Mouse (Mus musculus) spleen, adult 2 months (tissue): ENCODE measurements around the gene Pkd1. TPM values are rescaled to one million over a fixed set of nuclear protein-coding genes. Genes with fewer than 3 reads are reported as not detected.

Source experiments
- DNase-seq, 2 experiments: peaks; one replicate each; pipeline versions ENCODE4 v3.0.0 to v3.0.0-alpha.2; 2012 to 2021; ENCODE audit warnings: low spot score in 2 of 2, low read depth in 1 of 2
- H3K27ac ChIP-seq: fragments of 200-500 bp; 2 replicates; pipeline ENCODE4 v1.5.1; 2012; ENCODE audit warnings: low read length, inconsistent platforms; ENCODE audit not compliant: insufficient read depth
- H3K27me3 ChIP-seq: fragments of 200-500 bp; 2 replicates; pipeline ENCODE4 v1.6.1; 2012; ENCODE audit warnings: mild to moderate bottlenecking, moderate library complexity, low read length, inconsistent platforms; ENCODE audit not compliant: control insufficient read depth, insufficient read depth
- H3K36me3 ChIP-seq: fragments of 200-500 bp; 2 replicates; pipeline ENCODE4 v1.6.1; 2012; ENCODE audit warnings: mild to moderate bottlenecking, low read length, inconsistent platforms; ENCODE audit not compliant: control insufficient read depth, insufficient read depth
- H3K4me1 ChIP-seq: fragments of 200-500 bp; 2 replicates; pipeline ENCODE4 v1.6.1; 2011; ENCODE audit warnings: inconsistent platforms; ENCODE audit not compliant: control insufficient read depth, insufficient read depth, insufficient read length
- H3K4me3 ChIP-seq: fragments of 200-500 bp; 2 replicates; pipeline ENCODE4 v1.5.1; 2011; ENCODE audit warnings: mild to moderate bottlenecking, inconsistent platforms; ENCODE audit not compliant: insufficient read depth, insufficient read length; ENCODE audit errors: extremely low read depth
- CTCF ChIP-seq: fragments of 200-500 bp; IDR thresholded peaks from 2 replicates; pipeline ENCODE4 v1.5.1; 2011; ENCODE audit warnings: mild to moderate bottlenecking, inconsistent platforms; ENCODE audit not compliant: insufficient read depth, insufficient read length, insufficient replicate concordance; ENCODE audit errors: extremely low read depth
- POLR2A ChIP-seq: fragments of 200-500 bp; IDR thresholded peaks from 2 replicates; pipeline ENCODE4 v1.6.1; 2011; ENCODE audit warnings: low read depth, low read length, inconsistent platforms
- WGBS: fragments of 180-500 bp; shearing (Covaris S2); methylation state at CpG from one replicate; pipeline ENCODE4 v1.1.7; 2018; 5-methylcytosine and 5-hydroxymethylcytosine counted together
- polyA plus RNA-seq: library from polyadenylated mRNA; depleted of rRNA; stranded (reverse); fragments of >200 nt; gene quantifications from 2 replicates; pipeline ENCODE4 v1.2.3, GENCODE M21; 2012

Gene Pkd1
- polyA plus RNA-seq, 1 experiment, result 73.9 TPM

GRCm38 (mm10) chr17:24628646-24629045, 79.0 kb downstream of the Pkd1 start:
- Histone ChIP-seq H3K27me3 (no peaks in the 10 kb centered on the region), H3K36me3 (peaks cover 18% of the 10 kb centered on the region), H3K27ac (no peak overlapping the region), H3K4me1 (peaks cover 7% of the 10 kb centered on the region; the same call in 1 of the 2 replicates), H3K4me3 (no peak overlapping the region)
- DNase-seq, result peak; percentile 9 to 66
- TF ChIP-seq CTCF (peak; percentile 96), POLR2A (no peak)
- 41% methylated on average over 5 of the region's 5 CpGs for WGBS

DNA sequence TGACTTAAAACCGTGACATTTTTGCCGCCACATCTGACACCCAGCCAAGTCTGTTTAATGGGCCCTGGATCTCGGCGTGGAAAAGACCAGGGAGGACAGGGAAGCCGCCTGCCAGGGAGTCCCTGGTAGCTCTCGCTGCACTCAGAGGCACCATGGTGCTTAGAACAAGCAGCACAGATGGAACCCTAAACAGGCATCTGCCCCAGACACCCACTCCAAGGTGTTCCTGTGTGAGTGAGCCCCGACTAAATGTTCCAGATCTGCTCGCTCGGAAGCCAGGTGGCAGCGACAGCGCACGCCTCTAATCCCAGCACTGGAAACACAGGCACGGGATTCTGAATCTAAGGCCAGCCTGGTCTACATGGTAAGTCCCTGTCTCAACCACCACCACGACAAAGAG, 80.4 kb downstream of the Pkd1 start:
- Histone ChIP-seq H3K27me3 (no peaks in the 10 kb centered on the region), H3K4me3 (no peak overlapping the region), H3K36me3 (peaks cover 16% of the 10 kb centered on the region), H3K27ac (no peak overlapping the region), H3K4me1 (peaks cover 7% of the 10 kb centered on the region; the same call in 1 of the 2 replicates)
- WGBS, result 91% methylated on average over 14 of the region's 14 CpGs
- DNase-seq, result no peak
- TF ChIP-seq POLR2A (no peak), CTCF (no peak)

GRCm38 (mm10) chr17:24632167-24632812, 82.7 kb downstream of the Pkd1 start, which contains the start of the genes Tsc2 and Nthl1:
Tsc2 (minus strand) TSS chr17:24632630.
Nthl1 (plus strand) TSS chr17:24632680.
- DNase-seq, result peak; percentile 42 to 77
- Histone ChIP-seq H3K36me3 (peaks cover 8% of the 10 kb centered on the region; the same call in 1 of the 2 replicates), H3K4me3 (peak within 1 kb of the TSS; percentile 67), H3K27me3 (no peaks in the 10 kb centered on the region), H3K4me1 (peaks cover 7% of the 10 kb centered on the region; the same call in 1 of the 2 replicates), H3K27ac (peak within 1 kb of the TSS; percentile 60)
- TF ChIP-seq POLR2A (peak; percentile 60), CTCF (no peak)
- WGBS, result 2% methylated on average over 51 of the region's 51 CpGs

GRCm38 (mm10) chr17:24632813-24633449, 83.3 kb downstream of the Pkd1 start:
- 15% methylated on average over 22 of the region's 22 CpGs for WGBS
- Histone ChIP-seq H3K36me3 (peaks cover 7% of the 10 kb centered on the region; the same call in 1 of the 2 replicates), H3K27ac (peak overlapping the region; percentile 60), H3K4me3 (peak overlapping the region; percentile 67), H3K4me1 (peaks cover 7% of the 10 kb centered on the region; the same call in 1 of the 2 replicates), H3K27me3 (no peaks in the 10 kb centered on the region)
- TF ChIP-seq CTCF (no peak), POLR2A (no peak)
- DNase-seq, result no peak

GRCm38 (mm10) chr17:24633831-24634230, 84.2 kb downstream of the Pkd1 start:
- Histone ChIP-seq H3K27me3 (no peaks in the 10 kb centered on the region), H3K4me3 (no peak overlapping the region), H3K4me1 (peaks cover 7% of the 10 kb centered on the region; the same call in 1 of the 2 replicates), H3K36me3 (peaks cover 7% of the 10 kb centered on the region; the same call in 1 of the 2 replicates), H3K27ac (no peak overlapping the region)
- no peak for DNase-seq
- 90% methylated on average over 11 of the region's 11 CpGs for WGBS
- TF ChIP-seq POLR2A (no peak), CTCF (no peak)

- 59% methylated on average over 4 of the region's 4 CpGs for WGBS
- H3K4me1 ChIP-seq, result peaks cover 7% of the 10 kb centered on the region; the same call in 1 of the 2 replicates
- no peak overlapping the region for H3K27ac ChIP-seq
- H3K36me3 ChIP-seq, result peaks cover 4% of the 10 kb centered on the region; the same call in 1 of the 2 replicates
- no peaks in the 10 kb centered on the region for H3K27me3 ChIP-seq
- no peak for TF ChIP-seq CTCF
- no peak for TF ChIP-seq POLR2A
- no peak overlapping the region for H3K4me3 ChIP-seq
- DNase-seq, result no peak
Measured at GRCm38 (mm10) chr17:24635024-24635423, 85.4 kb downstream of the Pkd1 start.
